Mouse (Mus musculus): ENCODE data around the gene Uox.
A peak's percentile ranks its signal among the peaks of the same experiment; 100 is the strongest.

The Uox gene

GRCm38 (mm10) chr3:146586616-146587015 is 16.4 kb downstream of the Uox start:
- DNase-seq, result no peak

GRCm38 (mm10) chr3:146589523-146589922 is 19.3 kb downstream of the Uox start:
- DNase-seq, result no peak

DNA sequence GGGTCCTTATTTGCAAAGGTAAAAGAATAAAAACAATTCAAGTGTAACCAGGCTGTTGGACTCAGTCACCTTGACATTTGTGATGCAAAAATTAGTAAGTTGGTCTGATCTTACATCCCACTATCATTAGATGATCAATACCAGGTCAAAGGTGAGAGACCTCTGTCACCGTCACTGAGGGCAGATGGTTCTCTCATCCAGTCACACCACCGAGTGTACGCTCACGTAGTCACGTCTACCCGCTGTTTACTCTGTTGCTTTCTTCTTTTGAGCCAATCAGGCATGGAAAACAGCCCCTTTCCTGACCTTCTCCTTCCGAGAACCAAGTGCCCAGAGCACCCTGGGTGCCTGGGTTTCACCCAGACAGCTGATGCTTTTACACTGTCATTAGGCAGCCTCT is 20.9 kb downstream of the Uox start:
- no peak for DNase-seq

DNA sequence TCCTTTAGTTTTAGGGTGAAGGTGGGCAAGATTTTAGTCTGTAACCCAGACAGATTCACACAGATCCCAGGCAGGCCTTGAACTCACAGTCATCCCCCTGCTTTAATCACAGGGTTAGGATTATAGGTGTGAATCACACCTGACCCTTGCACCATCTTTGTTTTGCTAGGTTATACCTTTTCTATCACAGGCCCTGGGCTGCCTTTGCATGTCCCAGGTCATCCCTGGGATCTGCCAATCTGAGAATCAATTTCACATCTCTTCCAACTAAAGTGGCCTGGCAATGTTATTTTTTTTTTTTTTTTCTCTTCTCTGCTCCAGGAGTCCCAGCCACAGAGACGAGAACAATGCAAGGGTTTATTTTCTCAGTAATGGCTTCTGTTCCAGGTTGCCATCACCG is 21.4 kb downstream of the Uox start:
- no peak for DNase-seq

DNA sequence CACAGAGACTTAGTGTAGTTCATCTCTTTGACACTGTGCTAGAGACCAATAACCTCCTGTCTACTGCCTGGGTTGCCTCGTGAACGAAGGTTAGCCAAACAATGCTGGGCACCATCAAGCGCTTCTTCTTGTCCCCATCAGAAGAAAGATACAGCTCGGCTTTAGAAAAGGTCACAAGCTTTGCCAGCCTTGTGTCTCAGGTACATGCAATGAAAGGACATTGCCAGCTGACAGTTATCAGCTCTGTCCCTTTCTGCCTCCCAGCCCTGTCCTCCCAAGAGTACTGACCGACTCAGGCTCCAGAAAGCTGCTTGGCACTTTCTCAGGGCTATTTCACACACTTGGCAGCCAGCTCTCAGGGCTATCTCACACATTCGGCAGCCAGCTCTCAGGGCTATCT is 25.2 kb downstream of the Uox start:
- no peak for DNase-seq

- DNase-seq, result no peak
These were observed 26.2 kb downstream of the Uox start for GRCm38 (mm10) chr3:146596387-146596786.

DNA sequence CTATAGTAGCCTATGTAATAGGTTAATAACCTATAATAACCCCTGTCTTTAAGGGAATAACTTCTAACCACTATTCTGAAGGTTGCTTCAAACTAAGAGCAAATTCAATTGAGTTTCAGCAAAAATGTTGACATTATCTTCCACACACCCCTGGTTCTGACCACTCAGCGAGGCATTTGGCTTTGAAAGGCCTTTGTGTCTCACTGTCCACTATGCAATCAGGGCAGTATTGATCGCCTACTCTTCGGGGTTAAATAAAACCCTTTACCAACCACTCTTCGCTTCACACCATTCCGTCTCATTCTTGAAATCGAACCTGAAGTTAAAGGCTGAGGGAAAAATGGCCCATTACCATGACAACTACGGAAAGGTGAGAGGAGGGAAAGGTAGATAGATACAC is 26.6 kb downstream of the Uox start:
- DNase-seq, result no peak

- no peak for DNase-seq
These were observed 28.2 kb downstream of the Uox start for GRCm38 (mm10) chr3:146598411-146598810.

GRCm38 (mm10) chr3:146599198-146599900 is 29.1 kb downstream of the Uox start:
- no peak for DNase-seq

GRCm38 (mm10) chr3:146601205-146601604 is 31.0 kb downstream of the Uox start:
- no peak for DNase-seq

- no peak for DNase-seq
These were observed 32.3 kb downstream of the Uox start for GRCm38 (mm10) chr3:146602531-146602930.

DNA sequence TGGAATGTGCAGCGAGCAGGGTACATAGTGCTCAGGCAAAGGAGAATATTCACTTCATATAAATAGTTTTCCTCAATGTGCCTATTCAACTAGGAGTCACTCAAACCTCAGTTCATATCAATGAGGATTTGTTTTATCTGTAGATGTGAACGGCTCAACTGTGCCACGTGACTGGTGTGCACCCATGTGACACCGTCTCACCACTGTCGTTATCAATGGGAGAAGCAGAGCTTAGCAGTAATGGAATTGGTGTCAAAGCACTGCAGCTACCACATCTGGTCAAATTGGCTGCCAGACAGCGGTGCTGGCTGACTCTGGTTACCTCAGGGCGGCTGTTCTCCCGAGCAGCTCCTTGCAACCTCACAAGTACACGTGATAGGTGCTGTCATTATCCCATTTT is 34.4 kb downstream of the Uox start:
- no peak for DNase-seq

GRCm38 (mm10) chr3:146607368-146607767 is 37.1 kb downstream of the Uox start:
- no peak for DNase-seq

- no peak for DNase-seq
These were observed 40.1 kb downstream of the Uox start for GRCm38 (mm10) chr3:146610322-146610721.

DNA sequence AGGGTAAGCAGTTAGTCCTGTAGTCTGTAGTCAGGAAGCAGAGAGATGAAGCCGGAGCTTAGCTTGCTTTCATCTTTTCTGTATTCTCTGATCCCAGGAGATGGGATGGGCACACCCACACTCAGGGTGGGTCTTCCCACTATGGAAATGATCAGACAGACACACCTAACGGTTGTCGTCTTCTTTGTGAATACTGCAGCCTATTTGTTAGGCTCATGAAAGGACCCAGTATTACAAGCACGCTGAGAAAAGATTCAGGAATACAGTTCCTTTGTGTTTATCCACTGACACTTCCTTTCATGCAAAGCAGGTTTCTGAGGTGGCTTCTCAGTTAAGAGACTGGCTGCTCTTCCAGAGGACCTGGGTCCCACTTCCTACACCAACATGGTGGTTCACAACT is 41.0 kb downstream of the Uox start:
- no peak for DNase-seq

GRCm38 (mm10) chr3:146611821-146612220 is 41.6 kb downstream of the Uox start:
- peak; percentile 13 for DNase-seq

DNA sequence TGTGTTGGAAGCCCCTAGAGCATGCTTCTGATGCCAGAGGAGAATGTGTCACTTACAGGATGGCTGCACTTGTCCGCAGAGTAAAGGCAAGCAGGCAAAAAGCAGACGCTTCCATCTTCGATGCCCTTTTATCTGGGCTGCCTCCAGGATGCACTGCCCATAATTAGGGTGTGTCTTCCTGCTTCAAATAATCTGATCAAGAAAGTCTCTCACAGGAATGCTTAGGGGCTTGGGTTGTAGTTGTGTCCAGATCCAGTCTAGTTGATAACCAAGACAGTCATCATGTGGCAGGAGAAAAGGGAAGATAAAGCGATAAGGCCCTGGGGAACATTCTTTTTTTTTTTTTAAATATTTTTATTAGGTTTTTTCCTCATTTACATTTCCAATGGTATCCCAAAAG is 45.3 kb downstream of the Uox start, which contains the start of gene Dnase2b:
Dnase2b (minus strand) TSS at position 101 of the 400 bp plus-strand sequence.
- DNase-seq, result no peak

GRCm38 (mm10) chr3:146616533-146617283 is 46.5 kb downstream of the Uox start:
- DNase-seq, result no peak

GRCm38 (mm10) chr3:146617946-146618345 is 47.7 kb downstream of the Uox start:
- DNase-seq, result no peak

- no peak for DNase-seq
These were observed 48.1 kb downstream of the Uox start for GRCm38 (mm10) chr3:146618357-146618756.

DNA sequence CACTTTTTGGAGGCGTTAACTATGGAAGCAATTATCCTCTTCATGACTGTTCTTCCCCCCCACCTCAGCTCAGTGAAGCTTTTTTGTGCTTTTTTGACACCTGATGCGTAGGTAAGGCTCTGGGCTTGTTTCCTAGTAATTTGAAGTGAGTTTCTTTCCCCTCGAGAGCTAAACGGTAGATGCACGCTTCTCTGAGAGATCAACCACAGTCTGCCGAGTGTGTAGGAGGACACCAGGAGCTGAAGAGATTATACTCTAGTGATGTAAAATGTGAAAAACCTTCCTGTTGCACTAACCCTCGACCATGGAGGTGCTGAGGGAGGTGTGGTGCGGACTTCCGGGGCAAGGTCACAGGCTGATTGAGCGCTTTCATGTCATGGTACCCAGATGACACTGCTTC is 49.9 kb downstream of the Uox start:
- DNase-seq, result no peak

GRCm38 (mm10) chr3:146620555-146621249 is 50.5 kb downstream of the Uox start:
- no peak for DNase-seq

DNA sequence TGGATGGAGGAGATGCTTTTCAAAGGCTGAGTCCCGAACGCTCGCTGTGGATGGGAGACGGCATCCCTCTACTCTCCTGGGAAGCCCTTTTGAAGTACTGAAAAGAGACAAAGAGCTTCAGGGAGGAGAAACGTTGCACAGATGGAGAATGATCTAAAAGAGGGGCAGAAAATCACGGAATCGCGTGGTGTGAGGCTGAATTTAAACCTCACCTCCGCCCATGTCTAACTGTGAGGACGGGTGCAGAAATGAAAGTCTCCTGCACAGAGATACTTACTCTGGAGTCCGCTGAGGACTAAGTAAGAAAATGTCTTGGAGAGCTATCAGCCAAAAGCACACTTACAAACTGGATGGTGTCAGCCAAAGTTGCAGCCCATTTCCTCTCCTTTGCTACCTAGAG is 51.7 kb downstream of the Uox start:
- no peak for DNase-seq

GRCm38 (mm10) chr3:146625766-146626165 is 55.5 kb downstream of the Uox start:
- no peak for DNase-seq
